Mouse (Mus musculus) cerebellum, adult 11 months (tissue): Measurements from ENCODE around the gene Fchsd2.

Experiments
- DNase-seq: peaks from one replicate; pipeline ENCODE4 v3.0.0; 2022

Fchsd2 gene

GRCm38 (mm10) chr7:101320399-101321217, 227.9 kb downstream of the Fchsd2 start:
- DNase-seq, result no peak

- DNase-seq, result no peak
Measured at GRCm38 (mm10) chr7:101321218-101321827, 228.7 kb downstream of the Fchsd2 start.

- DNase-seq, result no peak
Measured at GRCm38 (mm10) chr7:101323141-101323594, 230.5 kb downstream of the Fchsd2 start.

- no peak for DNase-seq
Measured at GRCm38 (mm10) chr7:101324142-101324962, 231.7 kb downstream of the Fchsd2 start.

GRCm38 (mm10) chr7:101326006-101326405, 233.3 kb downstream of the Fchsd2 start:
- DNase-seq, result no peak

GRCm38 (mm10) chr7:101327263-101327662, 234.6 kb downstream of the Fchsd2 start:
- DNase-seq, result no peak

GRCm38 (mm10) chr7:101327786-101328185, 235.1 kb downstream of the Fchsd2 start:
- DNase-seq, result no peak

- DNase-seq, result no peak
Measured at GRCm38 (mm10) chr7:101328621-101329158, 236.0 kb downstream of the Fchsd2 start.

GRCm38 (mm10) chr7:101329606-101330005, 236.9 kb downstream of the Fchsd2 start:
- DNase-seq, result no peak

GRCm38 (mm10) chr7:101330074-101330840, 237.6 kb downstream of the Fchsd2 start:
- DNase-seq, result no peak

GRCm38 (mm10) chr7:101330841-101331173, 238.1 kb downstream of the Fchsd2 start:
- DNase-seq, result peak; percentile 63

GRCm38 (mm10) chr7:101332045-101332831, 239.6 kb downstream of the Fchsd2 start:
- no peak for DNase-seq
